Mouse (Mus musculus) spleen, adult 2 months (tissue): Measurements from ENCODE around the gene Amdhd1.

Experiments used
- CTCF ChIP-seq: fragments of 200-500 bp; IDR thresholded peaks from 2 replicates; pipeline ENCODE4 v1.5.1; 2011; ENCODE audit warnings: mild to moderate bottlenecking, inconsistent platforms; ENCODE audit not compliant: insufficient read depth, insufficient read length, insufficient replicate concordance; ENCODE audit errors: extremely low read depth
- POLR2A ChIP-seq: fragments of 200-500 bp; IDR thresholded peaks from 2 replicates; pipeline ENCODE4 v1.6.1; 2011; ENCODE audit warnings: low read depth, low read length, inconsistent platforms

GRCm38 (mm10) chr10:93575960-93576359 lies 36.1 kb upstream of the Amdhd1 start:
- TF ChIP-seq POLR2A = no peak
- no peak for TF ChIP-seq CTCF
